Mouse (Mus musculus): ENCODE data around the gene Napsa. TPM values are rescaled to one million over a fixed set of nuclear protein-coding genes. Genes with fewer than 3 reads are reported as not detected.

Gene Napsa
- polyA plus RNA-seq, 1 experiment, result 14.1 TPM

- Histone ChIP-seq H3K4me3 (replicated peaks) (no peak within 1 kb of the TSS), H3K36me3 (replicated peaks; ENCODE audit: low read length) (peaks cover 52% of the 10 kb centered on the region), H3K9me3 (no peaks in the 10 kb centered on the region), H3K27me3 (replicated peaks) (peaks cover 27% of the 10 kb centered on the region), H3K4me1 (peaks cover 36% of the 10 kb centered on the region)
- no peak for TF ChIP-seq FLI1 (IDR thresholded peaks at IDR 0.05; ENCODE audit: low read length)
- no peak for TF ChIP-seq GATA1 (IDR thresholded peaks at IDR 0.05; ENCODE audit: borderline replicate concordance, low read length)
These were observed 40.0 kb upstream of the Napsa start, which contains the start of gene Spib for GRCm38 (mm10) chr7:44531946-44532732. Spib (minus strand) TSS chr7:44532071.

- Histone ChIP-seq H3K9me3 (no peaks in the 10 kb centered on the region), H3K36me3 (replicated peaks; ENCODE audit: low read length) (peaks cover 62% of the 10 kb centered on the region), H3K27me3 (replicated peaks) (peaks cover 22% of the 10 kb centered on the region), H3K4me1 (peaks cover 26% of the 10 kb centered on the region), H3K4me3 (replicated peaks) (no peak overlapping the region)
- no peak for TF ChIP-seq FLI1 (IDR thresholded peaks at IDR 0.05; ENCODE audit: low read length)
These were observed 39.0 kb upstream of the Napsa start for GRCm38 (mm10) chr7:44532918-44533745.

GRCm38 (mm10) chr7:44533746-44534045 lies 38.5 kb upstream of the Napsa start:
- TF ChIP-seq GATA1 (IDR thresholded peaks at IDR 0.05; ENCODE audit: borderline replicate concordance, low read length) (no peak), FLI1 (IDR thresholded peaks at IDR 0.05; ENCODE audit: low read length) (no peak)
- H3K27me3 ChIP-seq (replicated peaks), result peaks cover 16% of the 10 kb centered on the region
- H3K36me3 ChIP-seq (replicated peaks; ENCODE audit: low read length), result peaks cover 68% of the 10 kb centered on the region
- H3K9me3 ChIP-seq, result no peaks in the 10 kb centered on the region
- H3K4me3 ChIP-seq (replicated peaks), result no peak overlapping the region
- peaks cover 22% of the 10 kb centered on the region for H3K4me1 ChIP-seq

GRCm38 (mm10) chr7:44534242-44534641 lies 37.9 kb upstream of the Napsa start:
- H3K27me3 ChIP-seq (replicated peaks), result peaks cover 11% of the 10 kb centered on the region
- no peak overlapping the region for H3K4me3 ChIP-seq (replicated peaks)
- no peak for TF ChIP-seq GATA1 (IDR thresholded peaks at IDR 0.05; ENCODE audit: borderline replicate concordance, low read length)
- TF ChIP-seq FLI1 (IDR thresholded peaks at IDR 0.05; ENCODE audit: low read length), result no peak
- H3K4me1 ChIP-seq, result peaks cover 20% of the 10 kb centered on the region
- no peaks in the 10 kb centered on the region for H3K9me3 ChIP-seq
- peaks cover 73% of the 10 kb centered on the region for H3K36me3 ChIP-seq (replicated peaks; ENCODE audit: low read length)

- H3K4me3 ChIP-seq (replicated peaks), result no peak overlapping the region
- peaks cover 5% of the 10 kb centered on the region for H3K27me3 ChIP-seq (replicated peaks)
- H3K9me3 ChIP-seq, result no peaks in the 10 kb centered on the region
- H3K36me3 ChIP-seq (replicated peaks; ENCODE audit: low read length), result peaks cover 79% of the 10 kb centered on the region
- peaks cover 20% of the 10 kb centered on the region for H3K4me1 ChIP-seq
- no peak for TF ChIP-seq GATA1 (IDR thresholded peaks at IDR 0.05; ENCODE audit: borderline replicate concordance, low read length)
- TF ChIP-seq FLI1 (IDR thresholded peaks at IDR 0.05; ENCODE audit: low read length), result no peak
These were observed 37.3 kb upstream of the Napsa start for GRCm38 (mm10) chr7:44534656-44535441.

- TF ChIP-seq GATA1 (IDR thresholded peaks at IDR 0.05; ENCODE audit: borderline replicate concordance, low read length) (no peak), FLI1 (IDR thresholded peaks at IDR 0.05; ENCODE audit: low read length) (no peak)
- Histone ChIP-seq H3K4me1 (peaks cover 20% of the 10 kb centered on the region), H3K27me3 (replicated peaks) (no peaks in the 10 kb centered on the region), H3K9me3 (no peaks in the 10 kb centered on the region), H3K4me3 (replicated peaks) (no peak overlapping the region), H3K36me3 (replicated peaks; ENCODE audit: low read length) (peaks cover 90% of the 10 kb centered on the region)
These were observed 36.3 kb upstream of the Napsa start for GRCm38 (mm10) chr7:44535657-44536589.

- TF ChIP-seq GATA1 (IDR thresholded peaks at IDR 0.05; ENCODE audit: borderline replicate concordance, low read length), result no peak
- no peak for TF ChIP-seq FLI1 (IDR thresholded peaks at IDR 0.05; ENCODE audit: low read length)
- Histone ChIP-seq H3K9me3 (no peaks in the 10 kb centered on the region), H3K4me3 (replicated peaks) (no peak overlapping the region)
These were observed 35.6 kb upstream of the Napsa start for GRCm38 (mm10) chr7:44536590-44536968.

GRCm38 (mm10) chr7:44537009-44537408 lies 35.2 kb upstream of the Napsa start:
- H3K36me3 ChIP-seq (replicated peaks; ENCODE audit: low read length), result peaks cover 100% of the 10 kb centered on the region
- TF ChIP-seq GATA1 (IDR thresholded peaks at IDR 0.05; ENCODE audit: borderline replicate concordance, low read length) (no peak), FLI1 (IDR thresholded peaks at IDR 0.05; ENCODE audit: low read length) (no peak)

More at GRCm38 (mm10) chr7:44536590-44536968, 35.6 kb upstream of the Napsa start:
- Histone ChIP-seq H3K36me3 (replicated peaks; ENCODE audit: low read length) (peaks cover 97% of the 10 kb centered on the region), H3K27me3 (replicated peaks) (no peaks in the 10 kb centered on the region), H3K4me1 (peaks cover 13% of the 10 kb centered on the region)

GRCm38 (mm10) chr7:44537496-44537895 lies 34.7 kb upstream of the Napsa start:
- Histone ChIP-seq H3K27me3 (replicated peaks) (no peaks in the 10 kb centered on the region), H3K36me3 (replicated peaks; ENCODE audit: low read length) (peaks cover 100% of the 10 kb centered on the region), H3K4me3 (replicated peaks) (no peak overlapping the region), H3K9me3 (no peaks in the 10 kb centered on the region), H3K4me1 (peaks cover 10% of the 10 kb centered on the region; the same call in 1 of the 2 replicates)
- no peak for TF ChIP-seq GATA1 (IDR thresholded peaks at IDR 0.05; ENCODE audit: borderline replicate concordance, low read length)
- no peak for TF ChIP-seq FLI1 (IDR thresholded peaks at IDR 0.05; ENCODE audit: low read length)

More at GRCm38 (mm10) chr7:44537009-44537408, 35.2 kb upstream of the Napsa start:
- Histone ChIP-seq H3K4me1 (peaks cover 10% of the 10 kb centered on the region; the same call in 1 of the 2 replicates), H3K4me3 (replicated peaks) (no peak overlapping the region), H3K9me3 (no peaks in the 10 kb centered on the region), H3K27me3 (replicated peaks) (no peaks in the 10 kb centered on the region)
